Mouse (Mus musculus): ENCODE data around the gene Psme1. TPM values are rescaled to one million over a fixed set of nuclear protein-coding genes. Genes with fewer than 3 reads are reported as not detected.

Psme1 gene
- 707 and 794 TPM in 2 replicates for total RNA-seq (2015)
- total RNA-seq (2017), result 278 and 305 TPM in 2 replicates

GRCm38 (mm10) chr14:55577871-55578667 is at the start of gene Psme1:
Psme1 (plus strand) TSS chr14:55578123.
- ATAC-seq (ENCODE audit: poor library complexity, severe bottlenecking), result peak; percentile 91

DNA sequence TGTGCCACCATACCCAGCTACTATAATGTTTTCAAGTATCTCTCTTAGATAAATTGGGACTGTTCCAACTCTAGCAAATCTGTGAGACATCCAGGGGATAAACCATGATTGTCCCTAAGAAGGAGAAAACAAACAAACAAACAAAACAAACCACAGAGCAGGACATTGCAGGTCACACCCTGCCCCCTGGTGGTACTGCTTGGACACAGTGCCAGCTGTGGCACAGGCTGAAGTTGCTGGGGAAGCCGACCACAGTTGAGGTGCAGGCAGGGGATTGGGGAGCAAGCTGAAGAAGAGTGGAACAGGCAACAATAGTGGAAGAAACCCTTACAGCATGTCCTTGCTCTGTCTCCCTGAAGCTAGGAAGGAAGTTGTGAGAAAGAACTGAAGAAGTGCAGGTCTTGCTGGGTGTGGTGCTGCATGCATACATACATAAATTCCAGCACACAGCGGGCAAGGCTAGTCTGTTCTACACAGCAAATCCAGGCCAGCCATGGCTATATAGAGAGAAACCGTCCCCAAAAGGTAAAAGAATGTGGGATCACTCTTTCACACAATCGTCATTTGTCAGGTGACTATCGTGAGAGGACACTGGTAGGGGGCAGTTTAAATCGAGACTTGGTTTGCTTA is 41.7 kb upstream of the Psme1 start:
- ATAC-seq (ENCODE audit: poor library complexity, severe bottlenecking), result 0 out of 2 replicates have a peak, but pooled peaks have one; percentile 23

DNA sequence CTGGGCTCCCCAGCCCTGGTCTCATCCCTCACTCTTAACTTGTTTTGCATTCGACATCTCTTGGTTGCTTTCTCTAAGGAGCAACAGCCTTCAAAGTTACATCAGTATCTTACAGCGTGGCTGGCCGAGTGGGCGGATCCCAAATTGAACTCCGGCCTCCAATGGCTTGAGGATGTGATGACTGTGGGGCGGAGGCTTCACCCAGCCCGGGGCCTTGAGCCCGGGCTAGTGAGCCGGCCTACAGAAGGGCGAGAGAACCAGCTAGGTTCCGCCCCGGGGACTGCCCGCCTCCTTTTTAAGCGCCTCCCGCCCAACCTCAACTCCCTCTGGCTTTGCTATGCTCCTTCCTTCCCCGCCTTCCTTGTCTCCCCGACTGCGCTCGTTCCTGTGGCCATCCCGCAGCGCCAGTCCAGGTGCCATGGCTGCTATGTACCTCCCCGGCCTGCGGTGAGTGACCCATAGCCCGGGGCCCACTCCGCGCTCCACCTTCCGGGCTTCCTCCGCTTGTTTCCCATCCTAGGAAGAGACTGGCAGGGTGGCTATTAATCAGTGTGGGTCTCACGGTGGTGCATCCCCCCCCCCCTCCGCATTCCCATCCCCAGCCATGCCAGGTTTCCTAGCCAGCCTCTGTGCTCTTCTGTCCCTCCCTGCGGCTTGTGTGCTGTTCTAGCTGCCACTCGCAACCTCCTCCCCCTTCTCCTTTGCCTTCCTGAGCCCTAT is 37.7 kb upstream of the Psme1 start, which contains the start of gene Pck2:
Gene Pck2, plus strand, starts transcription at position 200 of the 720 bp plus-strand sequence.
- peak; percentile 96 for ATAC-seq (ENCODE audit: poor library complexity, severe bottlenecking)

DNA sequence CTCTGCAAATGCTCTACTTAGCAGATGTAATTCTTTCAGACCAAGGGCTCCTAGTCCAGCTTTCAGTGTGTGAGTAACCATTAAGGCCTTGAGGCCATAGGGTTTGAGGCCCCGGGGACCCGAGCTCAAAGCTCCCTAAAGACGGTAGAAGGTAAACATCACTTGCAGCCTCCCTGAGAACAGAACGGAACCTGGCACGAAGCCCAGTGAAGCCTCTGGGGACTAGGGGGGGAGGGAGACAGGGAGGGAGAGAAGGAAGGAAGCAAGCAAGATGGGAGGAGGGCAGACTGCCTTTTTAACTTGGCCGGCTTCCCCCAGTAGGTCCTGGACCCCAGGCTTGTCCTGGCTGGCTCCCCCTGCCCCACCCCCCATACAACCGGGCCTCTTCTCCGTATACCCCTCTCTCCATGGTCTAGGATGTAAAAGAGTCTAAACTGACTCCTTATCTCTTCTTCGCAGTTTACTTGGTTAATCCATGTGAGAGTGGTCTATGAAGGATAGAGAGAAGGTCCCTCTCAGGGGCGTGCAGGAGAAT is 37.1 kb upstream of the Psme1 start:
- ATAC-seq (ENCODE audit: poor library complexity, severe bottlenecking), result no peak

- no peak for ATAC-seq (ENCODE audit: poor library complexity, severe bottlenecking)
Observed at GRCm38 (mm10) chr14:55542268-55542667, 35.7 kb upstream of the Psme1 start.

GRCm38 (mm10) chr14:55544334-55544733 is 33.6 kb upstream of the Psme1 start:
- ATAC-seq (ENCODE audit: poor library complexity, severe bottlenecking), result no peak

- no peak for ATAC-seq (ENCODE audit: poor library complexity, severe bottlenecking)
Observed at GRCm38 (mm10) chr14:55550191-55550590, 27.7 kb upstream of the Psme1 start.

- no peak for ATAC-seq (ENCODE audit: poor library complexity, severe bottlenecking)
Observed at GRCm38 (mm10) chr14:55551347-55551746, 26.6 kb upstream of the Psme1 start.

DNA sequence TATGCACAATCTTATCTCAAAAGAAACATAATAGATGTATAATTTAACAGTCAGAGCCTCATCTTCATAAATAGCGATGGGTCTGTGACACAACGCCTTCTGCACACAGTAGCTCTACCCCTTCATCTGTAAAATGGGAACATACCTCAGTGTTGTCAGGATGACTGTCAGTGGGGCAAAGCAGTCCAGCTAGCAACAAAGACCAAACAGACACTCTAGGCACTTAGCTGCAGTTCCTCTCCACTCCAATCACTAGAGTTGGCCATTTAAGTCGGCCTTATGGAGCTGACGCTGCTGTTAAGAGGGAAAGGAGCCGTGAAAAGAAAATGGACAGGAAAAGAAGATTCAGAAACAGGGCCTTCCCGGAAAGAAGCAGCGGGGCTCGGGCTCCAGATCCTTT is 26.1 kb upstream of the Psme1 start:
- ATAC-seq (ENCODE audit: poor library complexity, severe bottlenecking), result no peak

- no peak for ATAC-seq (ENCODE audit: poor library complexity, severe bottlenecking)
Observed at GRCm38 (mm10) chr14:55554635-55555034, 23.3 kb upstream of the Psme1 start.

- ATAC-seq (ENCODE audit: poor library complexity, severe bottlenecking), result no peak
Observed at GRCm38 (mm10) chr14:55555788-55556187, 22.1 kb upstream of the Psme1 start.

GRCm38 (mm10) chr14:55557003-55557402 is 20.9 kb upstream of the Psme1 start:
- peak; percentile 39 for ATAC-seq (ENCODE audit: poor library complexity, severe bottlenecking)

GRCm38 (mm10) chr14:55557587-55557986 is 20.3 kb upstream of the Psme1 start:
- ATAC-seq (ENCODE audit: poor library complexity, severe bottlenecking), result no peak

GRCm38 (mm10) chr14:55558740-55559448 is 19.0 kb upstream of the Psme1 start:
- ATAC-seq (ENCODE audit: poor library complexity, severe bottlenecking), result no peak

DNA sequence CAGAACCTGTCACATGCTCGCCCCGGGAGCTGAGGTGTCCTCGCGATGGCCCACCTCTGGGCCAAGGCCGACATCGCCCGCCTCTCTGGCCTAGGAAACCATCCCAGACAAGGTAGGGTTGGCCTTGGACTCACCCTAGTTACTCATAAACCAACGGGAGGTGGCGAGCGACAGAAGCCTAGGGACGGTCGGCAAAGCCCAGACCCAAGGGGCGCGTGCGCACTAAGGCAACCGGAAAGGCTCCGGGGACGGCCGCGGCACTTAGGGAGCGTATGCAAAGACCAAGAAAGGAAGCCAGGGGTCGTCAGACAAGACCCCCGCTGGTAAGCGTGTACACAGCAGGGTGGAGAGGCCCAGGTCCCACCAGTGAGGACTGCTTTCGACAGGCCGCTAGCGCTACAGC is 18.1 kb upstream of the Psme1 start, which contains the start of gene Dcaf11:
Gene Dcaf11, plus strand, starts transcription at position 208 of the 403 bp plus-strand sequence.
- peak; percentile 59 for ATAC-seq (ENCODE audit: poor library complexity, severe bottlenecking)

DNA sequence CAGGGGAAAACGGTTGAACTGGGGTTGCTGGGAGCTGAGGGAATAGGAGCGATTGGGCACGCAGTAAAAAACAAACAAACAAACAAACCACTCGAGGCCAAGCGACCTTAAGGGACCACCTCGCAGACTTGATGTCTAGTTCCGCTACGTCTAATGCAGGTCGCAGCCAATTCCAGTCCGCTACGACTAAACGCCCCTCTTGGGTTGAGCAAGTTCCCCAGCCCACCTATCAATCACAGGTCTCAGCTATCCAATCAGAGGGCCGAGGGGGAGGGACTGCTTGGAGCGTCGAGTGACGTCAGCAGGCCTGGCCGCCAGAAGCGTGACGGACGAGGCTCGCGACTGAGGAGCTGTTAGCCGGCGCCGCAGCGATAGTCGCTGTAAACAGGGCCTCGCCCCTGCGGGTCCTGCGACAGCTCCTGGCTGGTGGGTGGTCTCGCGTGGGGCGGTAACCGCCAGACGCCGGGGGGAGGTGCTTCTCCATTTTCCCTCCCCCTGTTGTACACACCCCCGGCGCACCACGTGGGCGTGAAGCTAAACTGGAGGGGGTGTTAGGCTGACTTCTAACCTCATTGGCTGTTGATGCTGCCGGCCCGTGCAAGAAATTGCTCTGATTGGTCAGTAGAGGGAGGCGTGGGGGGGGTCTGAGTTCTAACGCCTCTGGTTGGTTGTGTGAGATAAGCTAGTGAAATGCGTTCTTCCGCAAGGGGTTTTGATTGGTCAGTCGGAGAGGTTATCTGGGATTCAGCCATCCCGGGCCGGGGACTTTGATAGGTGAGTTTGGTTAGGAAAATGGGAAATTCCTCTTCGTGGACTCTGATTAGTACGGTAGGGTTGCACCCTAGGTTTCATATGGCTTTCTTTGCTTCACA is 17.5 kb upstream of the Psme1 start, which contains the start of gene A730061H03Rik:
Gene A730061H03Rik, minus strand, starts transcription at position 205 of the 872 bp plus-strand sequence.
- ATAC-seq (ENCODE audit: poor library complexity, severe bottlenecking), result peak; percentile 75

DNA sequence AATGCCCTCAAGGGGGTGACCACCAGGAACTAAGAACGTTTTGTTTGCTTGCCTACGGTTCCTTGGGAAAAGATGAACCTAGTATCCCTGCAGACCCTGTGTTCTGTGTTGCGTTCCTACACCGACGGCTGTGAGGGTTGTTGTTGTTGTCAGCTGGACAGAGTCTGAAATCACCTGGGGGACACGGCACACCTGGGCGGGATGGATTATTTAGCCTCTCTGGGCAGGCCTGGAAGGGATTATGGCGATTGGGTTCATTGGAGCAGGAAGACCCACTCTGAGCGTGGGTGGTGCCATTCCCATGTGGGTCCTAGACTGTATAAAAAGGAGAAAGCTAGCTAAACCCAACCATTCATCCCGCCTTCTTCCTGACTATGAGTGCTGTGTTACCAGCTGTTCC is 16.1 kb upstream of the Psme1 start:
- ATAC-seq (ENCODE audit: poor library complexity, severe bottlenecking), result no peak

GRCm38 (mm10) chr14:55563249-55563648 is 14.7 kb upstream of the Psme1 start:
- ATAC-seq (ENCODE audit: poor library complexity, severe bottlenecking), result no peak

DNA sequence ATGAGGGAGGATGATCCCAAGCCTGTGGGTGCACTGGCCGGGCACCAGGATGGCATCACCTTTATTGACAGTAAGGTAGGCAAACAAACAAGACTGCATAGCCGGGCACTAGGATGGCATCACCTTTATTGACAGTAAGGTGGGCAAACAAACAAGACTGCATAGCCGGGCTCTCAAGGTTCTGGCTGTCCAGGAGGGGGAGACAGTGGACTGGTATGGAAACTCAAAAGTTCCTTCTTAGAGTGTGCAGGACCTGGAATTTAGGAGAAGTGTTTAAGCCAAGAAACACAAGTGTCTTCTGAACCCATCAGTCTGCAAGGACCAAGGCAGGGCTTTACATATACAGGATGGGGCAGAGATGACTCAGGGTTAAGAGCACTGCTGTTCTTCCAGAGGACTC is 12.2 kb upstream of the Psme1 start:
- no peak for ATAC-seq (ENCODE audit: poor library complexity, severe bottlenecking)

Measured in megakaryocyte, adult 5-6 weeks (primary cell).